Mouse (Mus musculus): ENCODE measurements around the gene Spock1. TPM values are rescaled to one million over a fixed set of nuclear protein-coding genes. Genes with fewer than 3 reads are reported as not detected.

The Spock1 gene
- polyA plus RNA-seq, 1 experiment from 2014 or later = 1.6 TPM

- ATAC-seq (ENCODE audit: low FRiP score, low TSS enrichment) = no peak
- Histone ChIP-seq H3K9me3 (ENCODE audit: control insufficient read depth, low read length) (no peaks in the 10 kb centered on the region), H3K4me2 (replicated peaks; ENCODE audit: low read depth) (no peak overlapping the region), H3K27ac (replicated peaks) (no peak overlapping the region), H3K4me3 (ENCODE audit: low read depth, low read length) (no peak overlapping the region), H3K36me3 (ENCODE audit: control insufficient read depth, insufficient read depth, low read length) (no peaks in the 10 kb centered on the region), H3K27me3 (ENCODE audit: control insufficient read depth, insufficient read depth, low read length) (no peaks in the 10 kb centered on the region), H3K9ac (ENCODE audit: low read length) (no peak overlapping the region), H3K4me1 (replicated peaks; ENCODE audit: control insufficient read depth, insufficient read depth) (no peaks in the 10 kb centered on the region)
- 59% methylated on average over 7 of the region's 7 CpGs for WGBS
- DNase-seq (ENCODE audit: low spot score) = no peak
- TF ChIP-seq CTCF (IDR thresholded peaks at IDR 0.05; ENCODE audit: low read depth) (no peak), EP300 (optimal IDR thresholded peaks at IDR 0.05) (no peak)
These were observed 172.1 kb downstream of the Spock1 start for GRCm38 (mm10) chr13:57736060-57736459.

GRCm38 (mm10) chr13:57734549-57734948 lies 173.6 kb downstream of the Spock1 start:
- H3K4me3 ChIP-seq (ENCODE audit: low read depth, low read length) = no peak overlapping the region
- TF ChIP-seq EP300 (optimal IDR thresholded peaks at IDR 0.05) (no peak), CTCF (IDR thresholded peaks at IDR 0.05; ENCODE audit: low read depth) (no peak)
- H3K36me3 ChIP-seq (ENCODE audit: control insufficient read depth, insufficient read depth, low read length) = no peaks in the 10 kb centered on the region
- DNase-seq (ENCODE audit: low spot score) = no peak
- no peak overlapping the region for H3K9ac ChIP-seq (ENCODE audit: low read length)
- WGBS = 97% methylated on average over 4 of the region's 4 CpGs
- H3K9me3 ChIP-seq (ENCODE audit: control insufficient read depth, low read length) = no peaks in the 10 kb centered on the region
- H3K4me2 ChIP-seq (replicated peaks; ENCODE audit: low read depth) = no peak overlapping the region
- ATAC-seq (ENCODE audit: low FRiP score, low TSS enrichment) = no peak
- no peaks in the 10 kb centered on the region for H3K27me3 ChIP-seq (ENCODE audit: control insufficient read depth, insufficient read depth, low read length)
- no peaks in the 10 kb centered on the region for H3K4me1 ChIP-seq (replicated peaks; ENCODE audit: control insufficient read depth, insufficient read depth)
- H3K27ac ChIP-seq (replicated peaks) = no peak overlapping the region

- Histone ChIP-seq H3K4me3 (ENCODE audit: low read depth, low read length) (no peak overlapping the region), H3K9me3 (ENCODE audit: control insufficient read depth, low read length) (no peaks in the 10 kb centered on the region), H3K4me2 (replicated peaks; ENCODE audit: low read depth) (no peak overlapping the region), H3K36me3 (ENCODE audit: control insufficient read depth, insufficient read depth, low read length) (no peaks in the 10 kb centered on the region), H3K4me1 (replicated peaks; ENCODE audit: control insufficient read depth, insufficient read depth) (no peaks in the 10 kb centered on the region), H3K9ac (ENCODE audit: low read length) (no peak overlapping the region), H3K27me3 (ENCODE audit: control insufficient read depth, insufficient read depth, low read length) (no peaks in the 10 kb centered on the region), H3K27ac (replicated peaks) (no peak overlapping the region)
- TF ChIP-seq EP300 (optimal IDR thresholded peaks at IDR 0.05) (no peak), CTCF (IDR thresholded peaks at IDR 0.05; ENCODE audit: low read depth) (no peak)
- no peak for ATAC-seq (ENCODE audit: low FRiP score, low TSS enrichment)
- DNase-seq (ENCODE audit: low spot score) = no peak
- WGBS = 82% methylated on average over 1 of the region's 1 CpGs
These were observed 174.6 kb downstream of the Spock1 start for GRCm38 (mm10) chr13:57733521-57733920.

- 54% methylated on average over 2 of the region's 2 CpGs for WGBS
- Histone ChIP-seq H3K27me3 (ENCODE audit: control insufficient read depth, insufficient read depth, low read length) (no peaks in the 10 kb centered on the region), H3K4me1 (replicated peaks; ENCODE audit: control insufficient read depth, insufficient read depth) (no peaks in the 10 kb centered on the region), H3K4me2 (replicated peaks; ENCODE audit: low read depth) (no peak overlapping the region), H3K9ac (ENCODE audit: low read length) (no peak overlapping the region), H3K27ac (replicated peaks) (no peak overlapping the region), H3K4me3 (ENCODE audit: low read depth, low read length) (no peak overlapping the region), H3K36me3 (ENCODE audit: control insufficient read depth, insufficient read depth, low read length) (no peaks in the 10 kb centered on the region), H3K9me3 (ENCODE audit: control insufficient read depth, low read length) (no peaks in the 10 kb centered on the region)
- ATAC-seq (ENCODE audit: low FRiP score, low TSS enrichment) = no peak
- no peak for TF ChIP-seq CTCF (IDR thresholded peaks at IDR 0.05; ENCODE audit: low read depth)
- no peak for TF ChIP-seq EP300 (optimal IDR thresholded peaks at IDR 0.05)
- DNase-seq (ENCODE audit: low spot score) = no peak
These were observed 175.9 kb downstream of the Spock1 start for GRCm38 (mm10) chr13:57732251-57732650.

GRCm38 (mm10) chr13:57727716-57728115 lies 180.4 kb downstream of the Spock1 start:
- Histone ChIP-seq H3K27me3 (ENCODE audit: control insufficient read depth, insufficient read depth, low read length) (no peaks in the 10 kb centered on the region), H3K4me3 (ENCODE audit: low read depth, low read length) (no peak overlapping the region), H3K36me3 (ENCODE audit: control insufficient read depth, insufficient read depth, low read length) (no peaks in the 10 kb centered on the region), H3K9ac (ENCODE audit: low read length) (no peak overlapping the region), H3K4me2 (replicated peaks; ENCODE audit: low read depth) (no peak overlapping the region), H3K4me1 (replicated peaks; ENCODE audit: control insufficient read depth, insufficient read depth) (no peaks in the 10 kb centered on the region), H3K27ac (replicated peaks) (no peak overlapping the region), H3K9me3 (ENCODE audit: control insufficient read depth, low read length) (no peaks in the 10 kb centered on the region)
- TF ChIP-seq CTCF (IDR thresholded peaks at IDR 0.05; ENCODE audit: low read depth) (no peak), EP300 (optimal IDR thresholded peaks at IDR 0.05) (no peak)
- no peak for ATAC-seq (ENCODE audit: low FRiP score, low TSS enrichment)
- DNase-seq (ENCODE audit: low spot score) = no peak
- WGBS = 96% methylated on average over 11 of the region's 11 CpGs

- Histone ChIP-seq H3K9me3 (ENCODE audit: control insufficient read depth, low read length) (no peaks in the 10 kb centered on the region), H3K27ac (replicated peaks) (no peak overlapping the region), H3K9ac (ENCODE audit: low read length) (no peak overlapping the region), H3K4me2 (replicated peaks; ENCODE audit: low read depth) (no peak overlapping the region), H3K27me3 (ENCODE audit: control insufficient read depth, insufficient read depth, low read length) (no peaks in the 10 kb centered on the region), H3K4me3 (ENCODE audit: low read depth, low read length) (no peak overlapping the region), H3K36me3 (ENCODE audit: control insufficient read depth, insufficient read depth, low read length) (no peaks in the 10 kb centered on the region), H3K4me1 (replicated peaks; ENCODE audit: control insufficient read depth, insufficient read depth) (no peaks in the 10 kb centered on the region)
- DNase-seq (ENCODE audit: low spot score) (no peak), ATAC-seq (ENCODE audit: low FRiP score, low TSS enrichment) (no peak)
- WGBS = 60% methylated on average over 7 of the region's 7 CpGs
- TF ChIP-seq EP300 (optimal IDR thresholded peaks at IDR 0.05) = no peak
- TF ChIP-seq CTCF (IDR thresholded peaks at IDR 0.05; ENCODE audit: low read depth) = no peak
These were observed 181.5 kb downstream of the Spock1 start for GRCm38 (mm10) chr13:57726654-57727053.

Data from stomach, postnatal 0 days (tissue).